Mouse (Mus musculus) liver, postnatal 0 days (tissue): ENCODE data around the gene Ppil3. TPM values are rescaled to one million over a fixed set of nuclear protein-coding genes. Genes with fewer than 3 reads are reported as not detected.

ENCODE experiments used
- ATAC-seq: fragments of 200-750 bp; cut with Nextera tagmentation; 2 replicates; pipeline ENCODE4 v1.8.0; 2017; ENCODE audit warnings: mild to moderate bottlenecking, moderate library complexity
- DNase-seq: peaks from one replicate; pipeline ENCODE4 v3.0.0-alpha.2; 2016
- H3K27ac ChIP-seq: fragments of 300-500 bp; sonication (generic); 2 replicates; pipeline ENCODE4 v1.5.1; 2014; ENCODE audit warnings: antibody characterized with exemption, moderate library complexity, mild to moderate bottlenecking, low read depth
- H3K27me3 ChIP-seq: fragments of 300-500 bp; sonication (generic); 2 replicates; pipeline ENCODE4 v1.6.1; 2014; ENCODE audit warnings: low read length, control low read depth, mixed read lengths; ENCODE audit not compliant: insufficient read depth
- H3K36me3 ChIP-seq: fragments of 300-500 bp; sonication (generic); replicated peaks from 2 replicates; pipeline ENCODE4 v1.6.1; 2014; ENCODE audit warnings: mild to moderate bottlenecking, control low read depth, low read length, moderate library complexity, mixed read lengths; ENCODE audit not compliant: insufficient read depth
- H3K4me1 ChIP-seq: fragments of 300-500 bp; sonication (generic); 2 replicates; pipeline ENCODE4 v1.6.1; 2014; ENCODE audit warnings: antibody characterized with exemption, mild to moderate bottlenecking, control low read depth; ENCODE audit not compliant: insufficient read depth
- H3K4me2 ChIP-seq: fragments of 300-500 bp; sonication (generic); 2 replicates; pipeline ENCODE4 v1.6.1; 2014; ENCODE audit warnings: low read depth, mild to moderate bottlenecking, low read length, moderate library complexity, mixed read lengths
- H3K4me3 ChIP-seq: fragments of 300-500 bp; sonication (generic); 2 replicates; pipeline ENCODE4 v1.5.1; 2014; ENCODE audit warnings: low read depth, low read length
- H3K9ac ChIP-seq: fragments of 300-500 bp; sonication (generic); replicated peaks from 2 replicates; pipeline ENCODE4 v1.6.1; 2014; ENCODE audit warnings: mild to moderate bottlenecking, moderate library complexity
- H3K9me3 ChIP-seq: fragments of 300-500 bp; sonication (generic); 2 replicates; pipeline ENCODE4 v1.6.1; 2016; ENCODE audit warnings: mild to moderate bottlenecking, control low read depth, low read length, mixed read lengths
- CTCF ChIP-seq: sonication (generic); IDR thresholded peaks from 2 replicates; pipeline ENCODE4 v1.5.1; 2016; ENCODE audit warnings: antibody characterized with exemption, low read depth
- EP300 ChIP-seq: IDR thresholded peaks from 2 replicates; pipeline ENCODE4 v1.6.1; 2016; ENCODE audit warnings: antibody characterized with exemption, low read depth, mild to moderate bottlenecking
- WGBS: fragments of 180-500 bp; shearing (Covaris S2); extraction: QIAGEN DNeasy Blood & Tissue Kit; methylation state at CpG from one replicate; pipeline ENCODE4 v1.1.7; 2014; ENCODE audit not compliant: insufficient replicate concordance; 5-methylcytosine and 5-hydroxymethylcytosine counted together
- polyA plus RNA-seq: library from polyadenylated mRNA; unstranded; fragments of >200 nt; fragmentation: Nextera tagmentation; extraction: Ambion mirVana; gene quantifications from 2 replicates; pipeline ENCODE4 v1.2.1, GENCODE M21; 2015

The Ppil3 gene
- polyA plus RNA-seq, 1 experiment from 2014 or later, result 17.4 TPM

- Histone ChIP-seq H3K4me2 (peak overlapping the region; percentile 81), H3K9ac (peak overlapping the region; percentile 85), H3K9me3 (no peaks in the 10 kb centered on the region), H3K36me3 (peaks cover 16% of the 10 kb centered on the region; the same call in 1 of the 2 replicates), H3K27me3 (no peaks in the 10 kb centered on the region), H3K4me1 (peaks cover 19% of the 10 kb centered on the region), H3K27ac (peak overlapping the region; percentile 93), H3K4me3 (peak overlapping the region; percentile 80)
- no peak for ATAC-seq
- TF ChIP-seq CTCF, result no peak
- TF ChIP-seq EP300, result no peak
- DNase-seq, result no peak
- 10% methylated on average over 10 of the region's 10 CpGs for WGBS
Measured at GRCm38 (mm10) chr1:58444691-58445090, 595 bp downstream of the Ppil3 start.

GRCm38 (mm10) chr1:58424551-58424950 lies 20.7 kb downstream of the Ppil3 start:
- Histone ChIP-seq H3K4me2 (no peak overlapping the region), H3K9me3 (no peaks in the 10 kb centered on the region), H3K36me3 (peaks cover 18% of the 10 kb centered on the region), H3K4me1 (peaks cover 8% of the 10 kb centered on the region), H3K27me3 (no peaks in the 10 kb centered on the region), H3K4me3 (no peak overlapping the region), H3K27ac (no peak overlapping the region), H3K9ac (no peak overlapping the region)
- no peak for TF ChIP-seq EP300
- no peak for TF ChIP-seq CTCF
- WGBS, result 90% methylated on average over 3 of the region's 3 CpGs
- DNase-seq (no peak), ATAC-seq (no peak)

- 1% methylated on average over 79 of the region's 79 CpGs for WGBS
- H3K4me3 ChIP-seq, result peak within 1 kb of the TSS; percentile 93
- no peak for TF ChIP-seq EP300
- TF ChIP-seq CTCF, result no peak; the same call in 1 of the 2 replicates
- peaks cover 27% of the 10 kb centered on the region for H3K36me3 ChIP-seq
- H3K4me2 ChIP-seq, result peak within 1 kb of the TSS; percentile 80
- peaks cover 8% of the 10 kb centered on the region for H3K4me1 ChIP-seq
- peak within 1 kb of the TSS; percentile 100 for H3K9ac ChIP-seq
- H3K9me3 ChIP-seq, result no peaks in the 10 kb centered on the region
- no peaks in the 10 kb centered on the region for H3K27me3 ChIP-seq
- peak; percentile 88 for ATAC-seq
- DNase-seq, result peak; percentile 97
- peak within 1 kb of the TSS; percentile 100 for H3K27ac ChIP-seq
Measured at GRCm38 (mm10) chr1:58423371-58424248, 21.7 kb downstream of the Ppil3 start, which contains the start of gene Clk1. TSS of gene Clk1 (minus strand) at chr1:58424066.

GRCm38 (mm10) chr1:58422879-58423278 lies 22.4 kb downstream of the Ppil3 start:
- H3K27me3 ChIP-seq, result no peaks in the 10 kb centered on the region
- peak; percentile 79 for ATAC-seq
- peak; percentile 53 for DNase-seq
- peak overlapping the region; percentile 80 for H3K4me2 ChIP-seq
- peak overlapping the region; percentile 100 for H3K27ac ChIP-seq
- H3K9me3 ChIP-seq, result no peaks in the 10 kb centered on the region
- H3K36me3 ChIP-seq, result peaks cover 34% of the 10 kb centered on the region
- peaks cover 8% of the 10 kb centered on the region for H3K4me1 ChIP-seq
- peak overlapping the region; percentile 93 for H3K4me3 ChIP-seq
- TF ChIP-seq EP300 (no peak), CTCF (no peak)
- peak overlapping the region; percentile 100 for H3K9ac ChIP-seq
- 2% methylated on average over 13 of the region's 13 CpGs for WGBS

- Histone ChIP-seq H3K4me1 (peaks cover 8% of the 10 kb centered on the region), H3K4me2 (peak overlapping the region; percentile 80), H3K4me3 (no peak overlapping the region), H3K36me3 (peaks cover 52% of the 10 kb centered on the region), H3K9ac (no peak overlapping the region), H3K27me3 (no peaks in the 10 kb centered on the region), H3K9me3 (no peaks in the 10 kb centered on the region), H3K27ac (no peak overlapping the region)
- WGBS, result 46% methylated on average over 7 of the region's 7 CpGs
- ATAC-seq (no peak), DNase-seq (no peak)
- TF ChIP-seq CTCF (no peak), EP300 (no peak)
Measured at GRCm38 (mm10) chr1:58420961-58421360, 24.3 kb downstream of the Ppil3 start.

- no peak for TF ChIP-seq CTCF
- TF ChIP-seq EP300, result no peak
- Histone ChIP-seq H3K27me3 (no peaks in the 10 kb centered on the region), H3K4me3 (no peak overlapping the region), H3K4me1 (peaks cover 8% of the 10 kb centered on the region), H3K4me2 (no peak overlapping the region), H3K9me3 (no peaks in the 10 kb centered on the region), H3K27ac (no peak overlapping the region), H3K36me3 (peaks cover 60% of the 10 kb centered on the region), H3K9ac (no peak overlapping the region)
- WGBS, result 77% methylated on average over 10 of the region's 10 CpGs
- ATAC-seq, result no peak
- no peak for DNase-seq
Measured at GRCm38 (mm10) chr1:58420032-58420431, 25.3 kb downstream of the Ppil3 start.
